Mouse (Mus musculus): ENCODE data around the gene Prickle3. TPM values are rescaled to one million over a fixed set of nuclear protein-coding genes. Genes with fewer than 3 reads are reported as not detected.

Gene Prickle3
- polyA plus RNA-seq (2015; fragmentation: Nextera tagmentation; extraction: Ambion mirVana) = 11.1 and 12.7 TPM in 2 replicates

DNA sequence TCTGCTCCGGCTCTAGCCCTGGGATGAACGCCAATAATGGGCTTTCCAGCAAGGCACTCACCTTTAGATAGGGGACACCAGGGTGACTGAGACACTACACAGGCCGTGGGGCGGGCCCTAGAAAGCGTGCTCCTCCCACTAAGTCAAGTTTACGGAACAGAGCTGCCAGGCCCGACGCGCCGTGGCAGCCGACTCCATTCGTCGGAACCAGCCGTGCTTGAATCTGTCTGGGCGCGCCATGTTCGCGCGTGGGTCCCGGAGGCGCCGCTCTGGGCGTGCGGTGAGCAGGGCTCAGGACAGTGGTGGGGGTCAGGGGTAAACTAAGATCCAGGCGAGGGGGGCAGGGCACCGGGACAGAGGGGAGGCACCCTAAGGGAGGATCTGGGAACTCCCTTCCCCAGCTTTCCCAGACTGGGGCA is at the start of gene Prickle3:
Gene Prickle3, plus strand, starts transcription at position 40 of the 419 bp plus-strand sequence.
- Histone ChIP-seq H3K36me3 (ENCODE audit: control insufficient read depth, insufficient read depth, low read length) (no peaks in the 10 kb centered on the region), H3K4me3 (replicated peaks; ENCODE audit: low read length) (peak within 1 kb of the TSS; percentile 54), H3K9me3 (replicated peaks; ENCODE audit: control insufficient read depth, low read length) (no peaks in the 10 kb centered on the region), H3K27ac (ENCODE audit: low read length) (peak within 1 kb of the TSS; percentile 89), H3K27me3 (ENCODE audit: control insufficient read depth, insufficient read depth, low read length) (no peaks in the 10 kb centered on the region), H3K9ac (ENCODE audit: low read length) (peak within 1 kb of the TSS; percentile 76), H3K4me1 (ENCODE audit: control insufficient read depth, insufficient read depth, low read length) (peaks cover 3% of the 10 kb centered on the region; the same call in 1 of the 2 replicates), H3K4me2 (ENCODE audit: low read depth, low read length) (peak within 1 kb of the TSS; percentile 64)
- WGBS = 16% methylated on average over 26 of the region's 26 CpGs
- peak; percentile 66 for ATAC-seq (ENCODE audit: insufficient read depth, low FRiP score)

DNA sequence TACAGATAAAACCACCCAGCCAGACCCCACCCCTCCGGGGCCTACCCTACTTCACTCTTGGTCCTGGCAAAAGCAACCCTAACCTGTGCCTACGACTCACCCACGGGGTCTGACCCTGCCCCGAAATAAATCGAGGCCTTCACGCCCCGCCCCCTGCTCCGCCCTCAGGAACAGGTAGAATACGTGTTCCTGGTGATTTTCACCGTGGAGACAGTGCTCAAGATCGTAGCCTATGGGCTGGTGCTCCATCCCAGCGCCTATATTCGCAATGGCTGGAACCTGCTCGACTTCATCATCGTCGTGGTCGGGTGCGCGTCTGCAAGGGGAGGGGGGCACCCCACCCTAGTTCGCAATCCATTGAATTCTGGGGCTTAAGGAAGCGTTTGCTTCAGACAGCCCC is 47.0 kb upstream of the Prickle3 start:
- Histone ChIP-seq H3K4me1 (ENCODE audit: control insufficient read depth, insufficient read depth, low read length) (no peaks in the 10 kb centered on the region), H3K9ac (ENCODE audit: low read length) (no peak overlapping the region), H3K36me3 (ENCODE audit: control insufficient read depth, insufficient read depth, low read length) (no peaks in the 10 kb centered on the region), H3K9me3 (replicated peaks; ENCODE audit: control insufficient read depth, low read length) (no peaks in the 10 kb centered on the region), H3K27me3 (ENCODE audit: control insufficient read depth, insufficient read depth, low read length) (no peaks in the 10 kb centered on the region; the same call in 1 of the 2 replicates), H3K4me2 (ENCODE audit: low read depth, low read length) (peak overlapping the region; percentile 75), H3K4me3 (replicated peaks; ENCODE audit: low read length) (peak overlapping the region; percentile 45), H3K27ac (ENCODE audit: low read length) (no peak overlapping the region)
- ATAC-seq (ENCODE audit: insufficient read depth, low FRiP score) = no peak
- WGBS = 26% methylated on average over 21 of the region's 21 CpGs

DNA sequence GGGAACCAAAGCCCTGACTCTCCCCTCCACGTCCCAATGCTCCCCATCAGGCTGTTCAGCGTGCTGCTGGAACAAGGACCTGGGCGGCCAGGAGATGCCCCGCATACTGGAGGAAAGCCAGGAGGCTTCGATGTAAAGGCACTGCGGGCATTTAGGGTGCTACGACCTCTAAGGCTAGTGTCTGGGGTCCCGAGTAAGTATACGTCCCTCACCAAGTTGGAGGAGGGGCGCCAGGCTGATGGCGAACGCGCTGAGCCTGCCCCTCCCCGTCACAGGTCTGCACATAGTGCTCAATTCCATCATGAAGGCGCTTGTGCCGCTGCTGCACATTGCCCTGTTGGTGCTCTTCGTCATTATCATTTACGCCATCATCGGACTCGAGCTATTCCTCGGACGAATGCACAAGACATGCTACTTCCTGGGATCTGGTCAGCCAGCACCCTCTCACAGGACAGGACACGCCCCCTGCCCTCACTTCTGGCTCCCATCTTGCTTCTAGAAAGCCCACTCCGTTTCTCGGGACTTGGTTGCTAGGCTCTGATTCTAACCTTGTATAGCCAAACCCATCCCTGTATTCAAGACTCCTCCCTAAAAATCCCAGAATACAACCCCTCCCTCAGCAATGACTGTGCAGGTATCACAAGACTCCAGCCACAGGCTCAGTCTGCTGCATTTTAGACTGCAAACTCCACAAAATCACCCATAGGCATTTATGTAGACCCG is 46.4 kb upstream of the Prickle3 start:
- WGBS = 15% methylated on average over 26 of the region's 26 CpGs
- Histone ChIP-seq H3K4me2 (ENCODE audit: low read depth, low read length) (peak overlapping the region; percentile 75), H3K9me3 (replicated peaks; ENCODE audit: control insufficient read depth, low read length) (no peaks in the 10 kb centered on the region), H3K9ac (ENCODE audit: low read length) (peak overlapping the region; percentile 46; the same call in 1 of the 2 replicates), H3K27ac (ENCODE audit: low read length) (no peak overlapping the region), H3K27me3 (ENCODE audit: control insufficient read depth, insufficient read depth, low read length) (no peaks in the 10 kb centered on the region; the same call in 1 of the 2 replicates), H3K4me3 (replicated peaks; ENCODE audit: low read length) (peak overlapping the region; percentile 45), H3K4me1 (ENCODE audit: control insufficient read depth, insufficient read depth, low read length) (no peaks in the 10 kb centered on the region), H3K36me3 (ENCODE audit: control insufficient read depth, insufficient read depth, low read length) (no peaks in the 10 kb centered on the region)
- ATAC-seq (ENCODE audit: insufficient read depth, low FRiP score) = no peak

DNA sequence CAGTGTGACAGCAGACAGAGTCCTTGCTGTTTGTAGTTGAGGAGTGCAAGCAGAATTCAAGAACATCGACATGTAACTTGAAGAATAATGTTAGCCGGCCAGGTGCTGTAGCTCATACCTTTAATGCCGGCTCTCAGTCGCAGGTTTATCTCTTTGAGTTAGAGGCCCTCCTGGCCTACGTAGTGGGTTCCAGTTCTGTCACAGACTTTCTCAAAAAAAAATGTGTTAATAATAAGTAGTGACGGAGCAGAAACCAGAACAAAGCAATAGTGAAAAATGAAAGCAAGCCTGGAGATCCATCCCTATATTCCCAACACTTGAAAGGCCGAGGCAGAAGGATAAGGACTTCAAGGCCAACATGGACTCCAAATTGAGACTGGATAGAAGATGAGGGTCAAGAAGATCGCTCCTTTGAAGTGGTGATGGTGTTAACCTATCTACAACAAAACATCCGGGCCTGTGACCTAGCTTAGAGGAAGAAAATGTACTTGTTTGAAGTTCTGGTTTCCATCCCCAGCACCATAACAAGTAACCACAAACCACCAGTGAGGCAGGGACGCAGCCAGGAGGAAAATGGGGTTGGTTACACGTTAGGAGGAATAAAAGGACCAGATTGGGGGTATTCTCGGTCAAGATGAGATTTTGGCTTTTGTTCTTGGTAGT is 39.0 kb upstream of the Prickle3 start:
- no peaks in the 10 kb centered on the region for H3K36me3 ChIP-seq (ENCODE audit: control insufficient read depth, insufficient read depth, low read length)
- H3K9ac ChIP-seq (ENCODE audit: low read length) = no peak overlapping the region
- no peak overlapping the region for H3K4me3 ChIP-seq (replicated peaks; ENCODE audit: low read length)
- H3K4me2 ChIP-seq (ENCODE audit: low read depth, low read length) = no peak overlapping the region
- H3K4me1 ChIP-seq (ENCODE audit: control insufficient read depth, insufficient read depth, low read length) = no peaks in the 10 kb centered on the region
- H3K27me3 ChIP-seq (ENCODE audit: control insufficient read depth, insufficient read depth, low read length) = no peaks in the 10 kb centered on the region
- WGBS = 75% methylated on average over 12 of the region's 12 CpGs
- no peaks in the 10 kb centered on the region for H3K9me3 ChIP-seq (replicated peaks; ENCODE audit: control insufficient read depth, low read length)
- H3K27ac ChIP-seq (ENCODE audit: low read length) = no peak overlapping the region
- ATAC-seq (ENCODE audit: insufficient read depth, low FRiP score) = no peak

DNA sequence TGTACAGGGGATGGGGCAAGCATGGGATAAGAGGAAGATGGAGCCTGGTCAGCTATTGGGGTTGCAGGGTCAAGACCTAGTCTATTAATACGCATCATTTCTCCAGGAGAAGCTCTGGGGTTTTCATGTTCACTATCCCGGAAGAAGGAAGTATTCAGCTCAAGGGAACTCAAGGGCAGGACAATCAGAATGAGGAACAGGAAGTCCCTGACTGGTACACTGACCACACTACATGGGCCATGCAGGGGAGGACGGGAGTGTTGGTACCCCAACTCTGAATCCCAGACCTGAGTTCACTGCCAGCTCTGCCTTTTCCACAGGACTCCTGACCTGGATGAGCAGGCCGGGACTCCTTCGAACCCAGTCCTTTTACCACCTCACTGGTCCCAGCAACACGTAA is 24.5 kb upstream of the Prickle3 start:
- no peaks in the 10 kb centered on the region for H3K27me3 ChIP-seq (ENCODE audit: control insufficient read depth, insufficient read depth, low read length)
- no peaks in the 10 kb centered on the region for H3K9me3 ChIP-seq (replicated peaks; ENCODE audit: control insufficient read depth, low read length)
- WGBS = 90% methylated on average over 6 of the region's 6 CpGs
- H3K4me1 ChIP-seq (ENCODE audit: control insufficient read depth, insufficient read depth, low read length) = no peaks in the 10 kb centered on the region
- H3K4me3 ChIP-seq (replicated peaks; ENCODE audit: low read length) = no peak overlapping the region
- no peak overlapping the region for H3K27ac ChIP-seq (ENCODE audit: low read length)
- no peaks in the 10 kb centered on the region for H3K36me3 ChIP-seq (ENCODE audit: control insufficient read depth, insufficient read depth, low read length)
- no peak overlapping the region for H3K9ac ChIP-seq (ENCODE audit: low read length)
- ATAC-seq (ENCODE audit: insufficient read depth, low FRiP score) = no peak
- H3K4me2 ChIP-seq (ENCODE audit: low read depth, low read length) = no peak overlapping the region

DNA sequence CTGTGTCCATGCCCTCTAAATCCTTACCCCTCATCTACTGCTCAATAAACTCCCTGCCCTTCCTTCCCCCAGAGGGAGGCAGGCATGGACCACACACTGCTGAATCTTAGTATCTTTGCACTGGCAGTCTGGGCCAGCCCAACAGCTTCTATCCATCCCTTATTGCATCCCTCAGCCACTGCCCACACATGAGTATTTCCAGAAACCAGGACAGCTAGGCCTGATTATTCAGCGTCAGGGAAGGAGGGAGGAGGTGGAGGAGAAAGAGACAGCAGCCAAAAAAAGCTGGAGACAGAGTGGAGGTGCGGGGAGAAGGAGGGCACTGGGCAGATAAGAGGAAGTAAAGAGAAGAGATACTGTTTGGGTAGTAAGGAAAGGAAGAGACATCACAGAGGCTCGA is 22.0 kb upstream of the Prickle3 start:
- H3K27me3 ChIP-seq (ENCODE audit: control insufficient read depth, insufficient read depth, low read length) = peaks cover 5% of the 10 kb centered on the region; the same call in 1 of the 2 replicates
- no peaks in the 10 kb centered on the region for H3K9me3 ChIP-seq (replicated peaks; ENCODE audit: control insufficient read depth, low read length)
- no peak overlapping the region for H3K4me3 ChIP-seq (replicated peaks; ENCODE audit: low read length)
- ATAC-seq (ENCODE audit: insufficient read depth, low FRiP score) = no peak
- 69% methylated on average over 3 of the region's 3 CpGs for WGBS
- no peaks in the 10 kb centered on the region for H3K36me3 ChIP-seq (ENCODE audit: control insufficient read depth, insufficient read depth, low read length)
- H3K27ac ChIP-seq (ENCODE audit: low read length) = no peak overlapping the region
- no peak overlapping the region for H3K9ac ChIP-seq (ENCODE audit: low read length)
- no peaks in the 10 kb centered on the region for H3K4me1 ChIP-seq (ENCODE audit: control insufficient read depth, insufficient read depth, low read length)
- H3K4me2 ChIP-seq (ENCODE audit: low read depth, low read length) = no peak overlapping the region

DNA sequence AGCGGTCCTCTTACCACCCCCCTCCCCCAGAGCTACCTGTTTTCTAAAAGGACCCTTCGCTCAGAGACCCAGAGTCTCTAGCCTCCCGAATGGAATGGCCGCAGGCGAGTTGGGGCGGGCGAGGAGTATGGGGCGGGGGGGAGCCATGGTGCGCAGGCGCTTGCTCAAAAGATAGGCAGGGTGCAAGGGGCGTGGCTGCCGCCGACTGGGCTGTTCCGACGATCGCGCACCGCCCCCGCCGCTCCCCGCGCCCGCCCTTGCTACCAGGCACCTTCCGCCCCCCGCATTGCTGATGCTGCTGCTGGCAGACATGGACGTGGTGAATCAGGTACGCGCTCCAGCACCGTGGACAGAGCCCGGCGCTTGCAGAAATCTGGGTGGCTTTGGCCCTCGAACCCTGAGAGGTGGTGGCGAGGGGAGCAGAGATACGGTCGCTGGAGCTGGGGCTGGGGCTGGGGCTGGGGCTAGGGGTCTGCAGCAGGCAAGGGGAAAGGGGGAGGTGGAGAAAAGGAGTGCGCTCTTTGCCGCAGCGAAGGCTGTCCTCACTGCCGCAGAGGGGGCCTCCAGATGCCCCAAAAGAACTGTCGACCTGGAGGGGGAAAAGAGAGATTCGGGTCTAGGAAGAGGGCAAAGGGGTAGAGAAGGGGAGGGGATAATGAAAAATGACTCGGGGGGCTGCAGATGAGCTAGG is 18.5 kb upstream of the Prickle3 start, which contains the start of gene Syp:
Gene Syp, plus strand, starts transcription at position 71 of the 691 bp plus-strand sequence.
- peak within 1 kb of the TSS; percentile 56 for H3K4me2 ChIP-seq (ENCODE audit: low read depth, low read length)
- no peaks in the 10 kb centered on the region for H3K4me1 ChIP-seq (ENCODE audit: control insufficient read depth, insufficient read depth, low read length)
- peaks cover 5% of the 10 kb centered on the region; the same call in 1 of the 2 replicates for H3K27me3 ChIP-seq (ENCODE audit: control insufficient read depth, insufficient read depth, low read length)
- H3K9me3 ChIP-seq (replicated peaks; ENCODE audit: control insufficient read depth, low read length) = no peaks in the 10 kb centered on the region
- peak within 1 kb of the TSS; percentile 36 for H3K4me3 ChIP-seq (replicated peaks; ENCODE audit: low read length)
- H3K36me3 ChIP-seq (ENCODE audit: control insufficient read depth, insufficient read depth, low read length) = no peaks in the 10 kb centered on the region
- H3K9ac ChIP-seq (ENCODE audit: low read length) = no peak within 1 kb of the TSS
- WGBS = 16% methylated on average over 42 of the region's 42 CpGs
- peak; percentile 79 for ATAC-seq (ENCODE audit: insufficient read depth, low FRiP score)
- H3K27ac ChIP-seq (ENCODE audit: low read length) = no peak within 1 kb of the TSS

DNA sequence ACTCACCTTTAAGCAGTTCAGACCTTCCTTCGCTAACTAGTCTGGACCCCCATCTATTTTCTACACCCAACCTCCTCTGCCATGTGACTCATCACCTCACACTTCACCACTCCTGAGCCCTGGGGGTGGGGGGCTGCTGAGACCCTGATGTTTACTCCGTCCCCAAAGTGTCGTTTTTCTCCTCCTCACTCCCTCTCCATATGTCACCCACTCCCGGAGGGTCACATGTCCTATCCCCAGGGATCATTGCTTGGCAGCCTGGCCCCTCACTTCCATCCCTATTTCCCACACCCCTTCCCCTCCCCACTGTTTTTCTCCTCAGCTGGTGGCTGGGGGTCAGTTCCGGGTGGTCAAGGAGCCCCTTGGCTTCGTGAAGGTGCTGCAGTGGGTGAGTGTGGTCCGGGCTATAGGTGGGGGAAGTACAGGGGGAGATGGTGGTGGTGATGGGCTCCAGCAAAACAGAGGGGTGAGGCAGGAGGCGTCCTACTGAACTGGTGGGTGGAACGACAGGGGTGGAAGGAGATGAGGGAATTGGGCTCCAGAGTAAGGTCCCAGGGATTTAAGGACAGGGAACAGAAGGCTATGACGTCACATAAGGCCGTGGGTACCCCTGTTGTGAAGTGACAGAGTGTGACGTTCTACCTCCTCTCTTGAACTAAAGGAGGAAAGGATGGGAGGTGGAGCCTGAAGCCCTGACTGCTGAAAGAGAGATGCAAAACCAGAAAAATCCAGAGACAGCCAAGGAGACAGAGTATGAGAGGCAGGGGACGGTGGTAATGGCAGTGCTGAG is 17.3 kb upstream of the Prickle3 start:
- Histone ChIP-seq H3K27ac (ENCODE audit: low read length) (no peak overlapping the region), H3K9ac (ENCODE audit: low read length) (no peak overlapping the region), H3K36me3 (ENCODE audit: control insufficient read depth, insufficient read depth, low read length) (no peaks in the 10 kb centered on the region), H3K4me2 (ENCODE audit: low read depth, low read length) (peak overlapping the region; percentile 56), H3K4me3 (replicated peaks; ENCODE audit: low read length) (no peak overlapping the region), H3K4me1 (ENCODE audit: control insufficient read depth, insufficient read depth, low read length) (no peaks in the 10 kb centered on the region), H3K9me3 (replicated peaks; ENCODE audit: control insufficient read depth, low read length) (no peaks in the 10 kb centered on the region), H3K27me3 (ENCODE audit: control insufficient read depth, insufficient read depth, low read length) (peaks cover 5% of the 10 kb centered on the region; the same call in 1 of the 2 replicates)
- 22% methylated on average over 13 of the region's 13 CpGs for WGBS
- ATAC-seq (ENCODE audit: insufficient read depth, low FRiP score) = no peak

All from stomach, embryonic 16.5 days (tissue).